Mouse (Mus musculus) kidney, adult 11 months (tissue): ENCODE data around the gene Phf20.
A peak's percentile ranks its signal among the peaks of the same experiment; 100 is the strongest.

Source experiments
- DNase-seq: peaks from one replicate; pipeline ENCODE4 v3.0.0; 2022

Gene Phf20

GRCm38 (mm10) chr2:156278226-156279017 is 82.2 kb downstream of the Phf20 start:
- DNase-seq, result peak; percentile 89

GRCm38 (mm10) chr2:156281227-156281626 is 85.0 kb downstream of the Phf20 start:
- DNase-seq, result no peak

DNA sequence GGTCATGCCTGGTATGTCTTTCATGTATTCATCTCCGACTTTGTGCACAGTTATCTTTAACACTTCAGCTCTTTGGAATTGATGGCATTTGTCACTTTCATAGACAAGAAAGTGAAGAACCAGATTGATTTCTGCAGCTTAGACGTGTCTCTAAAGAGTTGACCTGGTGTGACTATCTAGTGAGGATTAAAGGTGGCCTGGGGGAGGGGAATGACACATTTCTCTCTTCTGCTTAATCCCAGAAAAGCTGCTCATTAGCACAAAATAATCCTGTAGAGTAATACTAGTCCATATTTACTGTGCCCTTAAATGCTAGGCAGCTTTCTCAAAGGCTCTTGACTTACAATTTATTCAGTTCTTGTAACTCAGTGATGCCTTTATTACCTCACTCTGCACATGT is 88.9 kb downstream of the Phf20 start:
- no peak for DNase-seq

DNA sequence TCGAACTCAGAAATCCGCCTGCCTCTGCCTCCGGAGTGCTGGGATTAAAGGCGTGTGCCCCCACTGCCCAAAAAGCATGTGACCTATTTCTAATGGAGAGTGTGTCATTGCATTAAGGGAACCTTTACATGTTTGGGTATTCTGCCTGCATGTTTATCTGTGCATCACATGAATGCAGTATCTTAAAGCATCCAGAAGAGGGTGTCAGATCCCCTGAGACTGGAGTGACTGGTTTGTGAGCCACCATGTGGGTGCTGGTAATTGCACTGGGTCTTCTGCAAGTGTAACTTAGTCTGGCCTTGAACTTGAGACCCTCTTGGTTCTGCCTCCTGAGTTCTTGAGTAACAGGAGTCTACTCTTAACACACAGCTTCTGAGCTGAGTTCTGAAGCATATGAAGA is 90.5 kb downstream of the Phf20 start:
- DNase-seq, result no peak

DNA sequence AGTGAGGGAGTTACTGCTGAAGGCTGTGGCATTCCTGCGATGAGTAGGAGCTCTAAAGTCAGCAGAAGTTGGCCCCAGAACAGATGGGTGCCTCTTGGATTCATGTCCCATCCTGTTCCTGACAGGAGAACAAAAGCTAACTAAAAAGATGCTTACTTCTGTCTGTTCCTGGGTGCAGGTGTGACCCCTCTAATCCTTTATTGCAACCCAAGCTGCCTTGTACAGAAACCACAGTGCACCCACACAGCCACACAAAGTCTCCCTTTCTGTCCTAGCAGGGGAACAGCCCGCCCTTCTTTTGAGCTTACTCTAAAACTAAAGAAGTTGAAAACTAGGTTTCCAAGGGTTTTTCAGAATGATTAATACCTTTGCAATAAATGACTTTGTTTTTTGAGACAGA is 92.0 kb downstream of the Phf20 start:
- DNase-seq, result no peak

- DNase-seq, result no peak
Measured at GRCm38 (mm10) chr2:156289552-156290160, 93.4 kb downstream of the Phf20 start.

GRCm38 (mm10) chr2:156291998-156292397 is 95.7 kb downstream of the Phf20 start:
- DNase-seq, result no peak

- peak; percentile 75 for DNase-seq
Measured at GRCm38 (mm10) chr2:156295601-156296063, 99.4 kb downstream of the Phf20 start.

DNA sequence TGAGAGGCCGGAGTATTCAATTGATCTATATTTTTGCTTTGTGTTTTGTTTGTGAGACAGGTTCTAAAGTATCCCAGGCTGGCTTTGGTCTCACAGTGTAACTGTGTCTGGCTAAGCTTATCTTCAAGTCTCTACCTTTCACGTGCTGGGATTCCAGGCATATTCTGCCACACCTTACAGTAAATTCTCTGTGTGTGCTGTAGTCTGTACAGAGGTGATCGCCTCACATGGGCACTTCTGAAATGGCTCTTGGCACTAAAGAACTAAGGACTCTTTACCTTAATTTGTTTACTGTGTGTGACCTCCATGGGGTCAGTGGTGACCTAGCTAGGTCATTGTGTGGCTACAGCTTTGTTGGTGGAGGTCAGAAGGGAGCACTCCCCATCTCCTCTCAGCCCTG is 99.9 kb downstream of the Phf20 start:
- DNase-seq, result no peak

GRCm38 (mm10) chr2:156297653-156298052 is 101.4 kb downstream of the Phf20 start:
- DNase-seq, result no peak

- DNase-seq, result no peak
Measured at GRCm38 (mm10) chr2:156298458-156298857, 102.2 kb downstream of the Phf20 start.

- DNase-seq, result no peak
Measured at GRCm38 (mm10) chr2:156302063-156302462, 105.8 kb downstream of the Phf20 start.

DNA sequence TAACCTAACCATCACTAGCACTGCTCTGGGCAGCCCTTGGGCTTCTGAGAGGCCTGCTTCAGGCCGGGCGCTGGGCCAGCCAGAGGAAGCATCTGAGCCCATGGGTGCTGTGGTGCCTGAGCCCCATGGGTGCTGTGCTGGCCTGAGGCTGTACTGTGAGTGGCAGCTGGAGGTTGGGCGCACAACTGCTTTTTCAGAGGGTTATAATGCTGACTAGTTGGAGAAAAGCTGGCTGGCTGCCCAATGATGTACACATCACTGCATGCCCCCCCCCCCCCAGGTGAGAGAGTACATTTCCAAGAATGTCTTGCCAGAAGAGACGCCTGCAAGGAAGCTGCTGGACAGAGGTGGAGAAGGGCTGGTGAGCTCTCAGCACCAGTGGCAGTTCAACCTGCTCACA is 108.1 kb downstream of the Phf20 start:
- DNase-seq, result peak; percentile 40

DNA sequence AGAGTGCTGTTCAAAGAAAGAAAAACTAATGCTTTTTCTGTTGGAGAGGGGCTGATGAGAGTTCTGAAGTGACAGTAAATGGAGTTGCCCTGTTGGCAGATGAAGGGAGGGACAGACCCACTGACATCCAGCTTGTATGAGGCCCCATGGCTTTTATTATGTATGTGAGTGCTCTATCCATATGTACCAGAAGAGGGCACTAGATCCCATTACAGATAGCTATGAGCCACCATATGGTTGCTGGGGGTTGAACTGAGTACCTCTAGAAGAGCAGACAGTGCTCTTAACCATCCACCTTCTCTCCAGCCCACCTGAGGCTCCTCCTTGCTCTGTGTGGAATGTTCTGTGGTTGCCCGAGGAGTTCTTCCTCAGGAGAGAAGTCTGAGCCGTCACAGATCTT is 109.6 kb downstream of the Phf20 start:
- DNase-seq, result no peak

- DNase-seq, result peak; percentile 58
Measured at GRCm38 (mm10) chr2:156307261-156307660, 111.0 kb downstream of the Phf20 start.

GRCm38 (mm10) chr2:156309948-156310347 is 113.7 kb downstream of the Phf20 start:
- no peak for DNase-seq

GRCm38 (mm10) chr2:156310455-156310854 is 114.2 kb downstream of the Phf20 start:
- DNase-seq, result no peak

DNA sequence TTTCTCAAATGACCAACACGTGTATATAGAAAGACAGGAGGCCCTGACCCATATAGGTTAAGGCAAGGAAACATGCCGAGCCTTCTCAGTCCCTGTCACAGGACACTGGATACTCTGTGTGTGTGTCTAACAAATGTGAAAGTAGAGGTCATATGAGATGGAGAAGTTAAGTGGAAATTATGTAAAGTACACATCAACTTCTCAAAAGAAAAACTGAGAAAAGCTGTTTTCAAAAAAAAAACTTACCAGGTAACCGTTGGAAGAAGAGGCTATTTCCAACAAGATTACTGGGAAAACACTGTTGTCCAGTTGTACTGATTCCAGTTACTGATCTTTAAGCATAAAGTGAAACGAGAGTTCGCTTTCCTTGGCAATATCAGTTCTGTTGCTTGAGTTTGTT is 114.7 kb downstream of the Phf20 start:
- no peak for DNase-seq

GRCm38 (mm10) chr2:156311441-156311840 is 115.2 kb downstream of the Phf20 start:
- DNase-seq, result no peak

DNA sequence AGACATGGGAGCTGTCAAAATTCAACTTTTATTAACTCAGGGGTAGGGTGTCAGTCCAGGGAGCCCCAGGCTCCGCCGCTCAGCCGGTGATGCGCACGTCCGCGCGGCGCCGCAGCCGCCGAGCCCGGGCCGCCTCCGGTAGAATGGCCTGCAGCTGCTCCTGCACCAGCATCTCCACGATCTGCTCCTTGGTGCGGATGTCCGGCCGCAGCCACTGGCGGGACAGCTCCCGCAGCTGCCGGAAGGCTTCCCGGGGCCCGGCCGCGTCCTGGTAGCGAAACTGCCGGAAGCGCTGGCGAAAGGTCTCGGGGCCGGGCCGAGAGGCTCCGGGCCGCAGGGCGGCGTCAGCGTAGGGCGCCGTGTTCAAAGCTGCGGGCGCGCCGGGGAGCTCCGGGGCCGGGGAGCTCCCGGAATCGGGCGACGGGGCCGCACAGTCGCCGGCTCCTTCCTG is 115.6 kb downstream of the Phf20 start:
- DNase-seq, result peak; percentile 57

- peak; percentile 86 for DNase-seq
Measured at GRCm38 (mm10) chr2:156312297-156312897, 116.1 kb downstream of the Phf20 start, which contains the start of the genes Cnbd2 and Scand1. Cnbd2 (plus strand) TSS chr2:156312299. Scand1 (minus strand) TSS chr2:156312704.

- DNase-seq, result no peak
Measured at GRCm38 (mm10) chr2:156313153-156313552, 116.9 kb downstream of the Phf20 start.

DNA sequence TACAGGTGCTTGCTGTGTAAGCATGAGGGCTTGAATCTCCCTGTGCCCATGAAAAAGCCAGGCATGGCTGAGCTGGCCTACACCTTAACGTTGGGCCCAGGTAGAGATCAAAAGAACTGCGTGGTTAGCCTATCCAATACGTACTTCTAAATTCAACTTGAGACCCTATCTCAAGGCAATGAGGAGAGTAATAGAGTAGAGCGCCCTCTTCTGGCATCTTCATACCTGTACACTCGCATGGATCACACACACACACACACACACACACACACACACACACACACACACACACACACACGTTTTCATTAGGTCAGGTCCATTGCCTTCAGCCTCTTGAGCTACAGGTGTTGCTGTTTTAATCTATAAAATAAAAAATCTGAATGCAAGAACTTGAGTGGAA is 118.5 kb downstream of the Phf20 start:
- DNase-seq, result no peak

DNA sequence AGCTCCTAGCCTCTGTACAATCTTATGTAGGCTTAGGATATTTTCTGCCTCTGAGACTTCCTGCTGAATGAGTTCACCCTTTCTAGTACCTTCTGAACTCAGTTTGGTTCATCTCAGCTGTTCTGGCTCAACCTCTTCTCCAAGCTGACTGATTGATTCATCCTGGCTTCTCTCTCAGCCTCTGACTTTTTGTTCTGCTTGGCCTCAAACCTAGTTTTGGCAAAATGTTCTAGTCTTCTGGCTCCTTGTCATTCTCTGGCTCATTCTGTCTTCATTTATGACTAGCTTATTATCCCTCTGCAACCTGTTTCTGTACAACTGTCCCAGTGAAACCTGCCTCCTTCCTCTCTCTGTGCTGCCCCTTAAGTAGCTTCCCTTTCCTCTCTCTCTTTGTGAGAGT is 122.2 kb downstream of the Phf20 start:
- no peak for DNase-seq
